Mouse (Mus musculus): Measurements from ENCODE around the gene Atp5k.

The Atp5k gene

DNA sequence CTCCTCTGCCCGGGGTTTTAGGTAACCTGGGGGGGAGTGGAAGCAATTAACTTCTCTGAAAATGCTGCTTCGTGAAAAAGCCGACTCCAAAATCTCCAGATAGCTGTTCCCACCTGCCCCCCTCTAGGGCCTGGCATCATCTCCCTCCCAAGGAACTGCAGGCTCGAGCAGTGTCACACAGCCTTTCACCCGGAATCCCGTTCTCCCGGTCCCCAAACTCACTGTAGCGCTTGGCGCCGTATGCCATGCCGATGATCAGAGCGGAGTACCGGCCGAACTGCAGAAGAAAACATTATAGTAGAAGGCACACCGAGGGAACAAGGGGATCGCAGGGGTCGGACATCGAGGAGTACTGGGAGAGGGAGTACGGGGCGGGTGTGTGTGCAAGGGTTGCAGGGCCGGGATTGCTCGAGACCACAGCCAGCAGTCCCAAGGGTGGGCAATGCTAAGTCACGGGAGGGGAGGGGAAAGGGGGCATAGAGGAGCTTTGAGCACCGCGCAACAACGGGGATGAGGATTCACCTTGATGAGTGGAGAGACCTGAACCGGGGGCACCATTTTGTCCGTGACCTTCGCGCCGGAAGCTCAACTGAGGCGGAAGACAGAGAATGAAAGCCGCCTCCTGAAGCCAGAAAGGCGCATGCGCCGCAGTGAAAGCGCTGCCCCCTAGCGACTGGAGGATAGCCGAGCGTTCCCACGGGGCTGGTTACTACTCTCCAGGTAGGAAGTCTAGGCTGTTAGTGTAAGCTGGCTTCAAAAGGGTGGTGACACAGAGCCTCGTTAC, at the start of gene Atp5k:
Gene Atp5k, minus strand, starts transcription at position 645 of the 784 bp plus-strand sequence.
- in situ Hi-C loops (cut with MboI; ENCODE audit: low pct_unique_long_range_greater_than_20kb in 1 of 2, low sequenced_read_pairs in 2 of 2, unreplicated experiment in 1 of 2): no loop called here

- in situ Hi-C loops (cut with MboI; ENCODE audit: low pct_unique_long_range_greater_than_20kb in 1 of 2, low sequenced_read_pairs in 2 of 2, unreplicated experiment in 1 of 2): no loop called here
Measured at GRCm38 (mm10) chr5:108483006-108483405, 48.8 kb upstream of the Atp5k start.

DNA sequence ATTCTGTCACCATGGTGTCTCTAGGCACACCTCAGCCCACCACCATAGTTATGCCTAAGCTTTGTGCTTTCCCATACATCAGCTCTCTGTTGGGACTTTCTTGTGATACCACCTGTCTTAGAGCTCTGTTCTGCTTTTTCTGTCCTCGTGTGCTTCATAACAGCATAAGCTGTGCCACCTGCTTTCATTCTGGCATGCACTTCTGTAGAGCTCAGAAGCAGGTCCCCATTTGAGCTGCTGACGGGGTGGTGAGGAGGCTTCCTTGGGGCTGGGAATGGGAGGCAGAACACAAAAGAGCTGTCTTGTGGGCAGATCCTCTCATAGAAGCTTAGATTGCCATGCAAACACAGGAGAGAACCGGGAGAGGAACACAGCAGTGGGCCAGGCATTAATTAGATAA, 41.7 kb upstream of the Atp5k start:
- in situ Hi-C loops (cut with MboI; ENCODE audit: low pct_unique_long_range_greater_than_20kb in 1 of 2, low sequenced_read_pairs in 2 of 2, unreplicated experiment in 1 of 2): no loop called here

- in situ Hi-C loops (cut with MboI; ENCODE audit: low pct_unique_long_range_greater_than_20kb in 1 of 2, low sequenced_read_pairs in 2 of 2, unreplicated experiment in 1 of 2): no loop called here
Measured at GRCm38 (mm10) chr5:108473737-108474136, 39.5 kb upstream of the Atp5k start.

DNA sequence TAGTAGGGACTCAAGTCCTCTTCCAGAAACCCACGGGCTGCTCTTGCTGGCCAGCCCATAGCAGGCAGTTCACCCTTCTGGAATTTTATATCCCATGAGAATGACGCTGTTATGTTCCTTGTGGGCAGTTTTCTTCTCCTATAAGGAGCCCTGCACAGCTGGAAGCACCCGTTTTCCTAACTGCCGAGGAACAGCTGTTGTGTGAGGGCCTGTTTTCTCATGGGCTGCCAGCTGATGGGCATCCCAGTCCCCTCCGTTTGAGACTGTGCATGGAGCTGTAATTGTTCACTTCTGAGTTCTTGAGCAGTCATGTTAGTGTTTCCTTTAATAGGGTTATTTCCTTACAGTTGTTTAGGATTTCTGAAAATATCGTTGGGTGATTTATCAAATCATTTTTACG, 35.4 kb upstream of the Atp5k start:
- in situ Hi-C loops (cut with MboI; ENCODE audit: low pct_unique_long_range_greater_than_20kb in 1 of 2, low sequenced_read_pairs in 2 of 2, unreplicated experiment in 1 of 2): no loop called here

- in situ Hi-C loops (cut with MboI; ENCODE audit: low pct_unique_long_range_greater_than_20kb in 1 of 2, low sequenced_read_pairs in 2 of 2, unreplicated experiment in 1 of 2): no loop called here
Measured at GRCm38 (mm10) chr5:108466647-108467046, 32.4 kb upstream of the Atp5k start.

- in situ Hi-C loops (cut with MboI; ENCODE audit: low pct_unique_long_range_greater_than_20kb in 1 of 2, low sequenced_read_pairs in 2 of 2, unreplicated experiment in 1 of 2): no loop called here
Measured at GRCm38 (mm10) chr5:108465131-108465891, 31.1 kb upstream of the Atp5k start.

- in situ Hi-C loops (cut with MboI; ENCODE audit: low pct_unique_long_range_greater_than_20kb in 1 of 2, low sequenced_read_pairs in 2 of 2, unreplicated experiment in 1 of 2): no loop called here
Measured at GRCm38 (mm10) chr5:108462446-108462845, 28.2 kb upstream of the Atp5k start.

DNA sequence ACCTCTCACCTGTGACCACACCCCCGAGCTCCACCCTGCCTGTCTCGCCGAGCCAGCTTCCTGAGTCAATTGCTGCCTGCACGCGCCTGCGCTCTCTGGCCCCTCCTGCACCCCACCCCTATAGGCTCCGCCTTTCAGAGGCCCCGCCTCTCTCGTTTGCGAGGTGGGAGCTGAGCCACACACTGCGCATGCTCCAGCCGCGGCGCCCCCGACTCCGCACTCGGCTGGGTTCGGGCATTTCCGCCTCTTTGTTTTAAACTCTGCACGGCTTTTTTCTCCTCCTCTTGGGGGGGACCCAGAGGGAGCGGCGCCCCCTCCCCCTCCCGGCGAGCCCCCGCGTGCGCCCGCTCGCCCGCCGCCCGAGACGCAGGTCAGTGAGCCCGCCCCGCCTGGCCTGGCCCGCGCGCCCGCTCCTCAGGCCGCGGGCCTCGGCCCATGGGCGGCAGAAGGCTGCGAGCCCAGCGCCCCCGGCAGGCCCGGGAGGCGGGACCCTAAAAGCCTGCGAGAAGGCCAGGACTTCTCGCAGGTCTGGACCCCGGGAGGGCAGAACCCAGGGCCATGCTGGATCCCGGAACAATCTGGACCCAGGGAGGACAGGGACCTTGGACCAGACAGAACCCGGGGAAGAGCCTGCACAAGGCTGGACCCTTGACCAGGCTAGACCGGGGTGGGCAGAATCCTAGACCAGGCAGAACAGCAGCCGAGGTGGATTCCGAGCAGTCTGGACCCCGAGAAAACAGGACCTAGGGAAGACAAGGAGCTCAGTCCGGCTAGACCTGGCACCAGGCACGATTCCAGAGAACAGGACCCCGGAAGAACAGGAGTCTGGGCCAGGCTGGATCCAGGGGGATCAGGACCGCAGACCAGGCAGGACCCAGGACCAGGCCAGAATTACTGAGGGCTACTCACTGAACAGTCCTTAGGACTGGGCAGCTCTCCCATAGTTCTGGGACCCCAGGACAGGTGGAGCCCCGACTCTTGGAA, 27.1 kb upstream of the Atp5k start, which contains the start of gene Pcgf3:
Gene Pcgf3, plus strand, starts transcription at position 151 of the 984 bp plus-strand sequence.
- in situ Hi-C loops (cut with MboI; ENCODE audit: low pct_unique_long_range_greater_than_20kb in 1 of 2, low sequenced_read_pairs in 2 of 2, unreplicated experiment in 1 of 2): no loop called here

- in situ Hi-C loops (cut with MboI; ENCODE audit: low pct_unique_long_range_greater_than_20kb in 1 of 2, low sequenced_read_pairs in 2 of 2, unreplicated experiment in 1 of 2): no loop called here
Measured at GRCm38 (mm10) chr5:108460461-108460860, 26.2 kb upstream of the Atp5k start.

- in situ Hi-C loops (cut with MboI; ENCODE audit: low pct_unique_long_range_greater_than_20kb in 1 of 2, low sequenced_read_pairs in 2 of 2, unreplicated experiment in 1 of 2): no loop called here
Measured at GRCm38 (mm10) chr5:108458706-108459105, 24.5 kb upstream of the Atp5k start.

- in situ Hi-C loops (cut with MboI; ENCODE audit: low pct_unique_long_range_greater_than_20kb in 1 of 2, low sequenced_read_pairs in 2 of 2, unreplicated experiment in 1 of 2): no loop called here
Measured at GRCm38 (mm10) chr5:108454094-108454493, 19.8 kb upstream of the Atp5k start.

GRCm38 (mm10) chr5:108452422-108452821, 18.2 kb upstream of the Atp5k start:
- in situ Hi-C loops (cut with MboI; ENCODE audit: low pct_unique_long_range_greater_than_20kb in 1 of 2, low sequenced_read_pairs in 2 of 2, unreplicated experiment in 1 of 2): no loop called here

GRCm38 (mm10) chr5:108451611-108452010, 17.4 kb upstream of the Atp5k start:
- in situ Hi-C loops (cut with MboI; ENCODE audit: low pct_unique_long_range_greater_than_20kb in 1 of 2, low sequenced_read_pairs in 2 of 2, unreplicated experiment in 1 of 2): no loop called here

GRCm38 (mm10) chr5:108450837-108451540, 16.7 kb upstream of the Atp5k start:
- in situ Hi-C loops (cut with MboI; ENCODE audit: low pct_unique_long_range_greater_than_20kb in 1 of 2, low sequenced_read_pairs in 2 of 2, unreplicated experiment in 1 of 2): no loop called here

DNA sequence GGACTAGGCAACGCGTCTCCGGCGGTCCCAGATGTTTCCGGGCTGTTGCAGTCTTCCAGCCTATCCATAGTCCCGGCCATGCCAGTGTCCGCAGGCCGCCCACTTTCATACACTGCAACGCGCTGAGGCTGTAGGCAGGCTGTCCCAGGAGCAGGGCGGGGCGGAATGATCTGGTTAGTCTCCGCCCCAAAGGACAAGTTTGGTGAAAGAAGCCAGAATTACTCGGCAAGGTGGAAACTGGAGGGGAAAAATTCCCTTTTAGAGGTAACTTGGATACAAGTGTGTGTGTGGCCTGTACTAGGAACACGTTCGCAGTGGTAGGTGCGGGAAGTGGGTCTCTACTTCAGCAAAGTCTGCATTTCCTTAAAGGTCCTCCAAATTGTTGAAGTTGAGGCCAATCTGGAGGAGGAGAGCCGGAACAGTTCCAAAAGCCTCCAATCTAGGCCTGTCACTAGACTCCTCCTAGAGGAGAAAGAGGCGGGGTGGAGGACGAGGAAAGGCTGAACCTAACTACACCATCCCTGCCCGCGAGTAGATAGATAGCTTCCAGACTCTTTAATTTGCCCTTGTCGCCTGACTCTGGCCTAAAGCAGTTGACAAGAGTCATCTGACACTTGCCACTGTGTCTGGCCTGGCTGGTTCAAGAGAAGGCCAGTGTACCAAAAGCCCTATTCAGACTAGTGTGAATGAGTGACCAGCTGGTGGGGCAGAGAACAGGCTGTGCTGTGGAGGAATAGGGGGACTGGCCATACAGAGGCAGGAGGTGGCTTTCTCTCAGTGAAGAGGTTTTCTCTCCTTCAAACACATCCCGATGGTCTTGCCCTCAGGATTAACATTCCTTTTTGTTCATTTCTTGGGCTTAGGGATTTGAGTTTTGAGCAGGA, 14.8 kb upstream of the Atp5k start, which contains the start of gene Mfsd7a:
Gene Mfsd7a, minus strand, starts transcription at position 107 of the 884 bp plus-strand sequence.
- in situ Hi-C loops (cut with MboI; ENCODE audit: low pct_unique_long_range_greater_than_20kb in 1 of 2, low sequenced_read_pairs in 2 of 2, unreplicated experiment in 1 of 2): no loop called here

GRCm38 (mm10) chr5:108447857-108448256, 13.6 kb upstream of the Atp5k start:
- in situ Hi-C loops (cut with MboI; ENCODE audit: low pct_unique_long_range_greater_than_20kb in 1 of 2, low sequenced_read_pairs in 2 of 2, unreplicated experiment in 1 of 2): no loop called here
